Mouse (Mus musculus) cortical plate, adult 2 months (tissue): ENCODE data around the gene Actn3.

Experiments
- CTCF ChIP-seq: fragments of 200-500 bp; IDR thresholded peaks from 2 replicates; pipeline ENCODE4 v1.5.1; 2011; ENCODE audit warnings: mild to moderate bottlenecking, control low read depth, low read length; ENCODE audit not compliant: insufficient read depth; ENCODE audit errors: extremely low read depth
- POLR2A ChIP-seq: fragments of 200-500 bp; IDR thresholded peaks from 2 replicates; pipeline ENCODE4 v1.6.1; 2011; ENCODE audit warnings: mild to moderate bottlenecking, low read length, control low read depth; ENCODE audit not compliant: insufficient read depth; ENCODE audit errors: extremely low read depth

- no peak for TF ChIP-seq CTCF
- TF ChIP-seq POLR2A, result no peak
Observed at GRCm38 (mm10) chr19:4838526-4839140, 39.1 kb downstream of the Actn3 start.
